In the genomic region with DNA sequence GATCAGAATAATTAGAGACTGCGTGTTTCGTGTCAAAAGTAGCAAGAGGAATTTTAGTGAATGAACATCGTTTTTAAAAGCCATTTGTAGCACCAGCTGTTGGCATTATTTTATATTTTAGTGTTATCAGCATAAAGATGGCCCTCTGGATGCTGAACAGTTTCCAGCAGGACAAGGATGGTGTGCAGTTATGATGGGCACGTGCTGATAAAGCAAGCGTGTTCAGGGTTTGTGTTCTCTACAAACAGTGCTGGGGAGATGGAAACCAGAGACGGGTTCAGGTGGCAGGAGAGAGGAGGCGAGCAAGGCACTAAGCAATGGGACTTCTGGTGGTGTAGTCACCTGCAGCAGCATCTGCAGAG, we compare ENCODE assay signal across 19 mouse cellular contexts.
DNase-seq lines count a peak whose midpoint lies in the region; ATAC-seq and TF ChIP-seq lines count a peak whose summit lies in the region.
"Had no signal": no experiment of that assay in that cellular context is flagged by ENCODE, and none has a peak within 500 bp of the region (broad histone marks: within the 10 kb centered on the region; RNA-seq: fewer than 3 reads in every experiment).

No protein-coding gene starts in this region.

- H3K4me2 ChIP-seq in forebrain, embryonic 15.5 days (replicated peaks): no peak overlapping the region
- H3K4me2 ChIP-seq in forebrain, embryonic 13.5 days: no peak overlapping the region
- H3K4me2 ChIP-seq: embryonic facial prominence, embryonic 12.5 days; embryonic facial prominence, embryonic 15.5 days; heart, embryonic 13.5 days; hindbrain, embryonic 14.5 days had no signal

- H3K27me3 ChIP-seq in forebrain, embryonic 15.5 days: no peaks in the 10 kb centered on the region
- H3K27me3 ChIP-seq in forebrain, embryonic 13.5 days: no peaks in the 10 kb centered on the region
- H3K27me3 ChIP-seq: embryonic facial prominence, embryonic 12.5 days; embryonic facial prominence, embryonic 15.5 days; heart, embryonic 13.5 days; Patski had no signal

- ATAC-seq in forebrain, embryonic 15.5 days (replicated peaks): no peak
- no peak for ATAC-seq in forebrain, embryonic 13.5 days
- ATAC-seq: CD4-positive, CD25-positive, alpha-beta regulatory T cell, adult 4 months; hindbrain, postnatal 0 days; inflammation-experienced regulatory T-cells, adult 6 months; intestine, embryonic 16.5 days; Patski had no signal

- DNase-seq in layer of hippocampus, adult 2 months (ENCODE audit: low spot score in 2 of 2): no peak
- DNase-seq in layer of hippocampus, adult 11-12 months (ENCODE audit: low spot score): no peak
- no peak for DNase-seq in urinary bladder, postnatal 36 days (ENCODE audit: low spot score in 2 of 2)
- DNase-seq: heart, postnatal 4 days; kidney, adult 18-20 months had no signal

- H3K9ac ChIP-seq in forebrain, embryonic 15.5 days (replicated peaks): no peak overlapping the region
- no peak overlapping the region for H3K9ac ChIP-seq in forebrain, embryonic 13.5 days
- H3K9ac ChIP-seq: embryonic facial prominence, embryonic 12.5 days; embryonic facial prominence, embryonic 15.5 days; heart, embryonic 13.5 days; hindbrain, embryonic 14.5 days had no signal

- H3K9me3 ChIP-seq in forebrain, embryonic 15.5 days: no peaks in the 10 kb centered on the region
- no peaks in the 10 kb centered on the region for H3K9me3 ChIP-seq in forebrain, embryonic 13.5 days (replicated peaks)
- H3K9me3 ChIP-seq: embryonic facial prominence, embryonic 12.5 days; embryonic facial prominence, embryonic 15.5 days; heart, embryonic 10.5 days; heart, embryonic 13.5 days had no signal

- peaks cover 42% of the 10 kb centered on the region for H3K4me1 ChIP-seq in forebrain, embryonic 15.5 days
- H3K4me1 ChIP-seq in forebrain, embryonic 13.5 days: peaks cover 37% of the 10 kb centered on the region
- H3K4me1 ChIP-seq in brown adipose tissue, adult 24 weeks (ENCODE audit: control insufficient read depth, insufficient read depth, insufficient read length, low read length): peaks cover 28% of the 10 kb centered on the region

- peak overlapping the region; percentile 4; the same call in 1 of the 2 replicates for H3K27ac ChIP-seq in forebrain, embryonic 15.5 days (replicated peaks)
- H3K27ac ChIP-seq in forebrain, embryonic 13.5 days: no peak overlapping the region
- H3K27ac ChIP-seq in layer of hippocampus, adult 2 months: peak overlapping the region; percentile 39
- peak overlapping the region; percentile 20 for H3K27ac ChIP-seq in brown adipose tissue, adult 24 weeks (replicated peaks; ENCODE audit: low read depth, low read length)
- H3K27ac ChIP-seq: embryonic facial prominence, embryonic 12.5 days; embryonic facial prominence, embryonic 15.5 days; heart, embryonic 10.5 days; heart, embryonic 13.5 days; hindbrain, embryonic 14.5 days; hindbrain, postnatal 0 days had no signal

- H3K36me3 ChIP-seq in forebrain, embryonic 15.5 days: no peaks in the 10 kb centered on the region
- H3K36me3 ChIP-seq in forebrain, embryonic 13.5 days (ENCODE audit: poor library complexity, severe bottlenecking): no peaks in the 10 kb centered on the region
- H3K36me3 ChIP-seq: embryonic facial prominence, embryonic 12.5 days; embryonic facial prominence, embryonic 15.5 days; heart, embryonic 10.5 days; heart, embryonic 13.5 days had no signal

- H3K4me3 ChIP-seq in forebrain, embryonic 15.5 days: no peak overlapping the region
- H3K4me3 ChIP-seq in forebrain, embryonic 13.5 days: no peak overlapping the region
- no peak overlapping the region for H3K4me3 ChIP-seq in layer of hippocampus, adult 2 months
- H3K4me3 ChIP-seq in brown adipose tissue, adult 24 weeks (ENCODE audit: insufficient read depth, low read depth, low read length): no peak overlapping the region
- H3K4me3 ChIP-seq: embryonic facial prominence, embryonic 12.5 days; embryonic facial prominence, embryonic 15.5 days; heart, adult 2 months; heart, embryonic 10.5 days; heart, embryonic 13.5 days had no signal

- no peak for TF ChIP-seq CTCF in layer of hippocampus, adult 2 months (conservative IDR thresholded peaks at IDR 0.05)

- WGBS in forebrain, embryonic 15.5 days: 56% methylated on average over 7 of the region's 7 CpGs
- 82% methylated on average over 7 of the region's 7 CpGs for WGBS in forebrain, embryonic 13.5 days
